Mouse (Mus musculus) layer of hippocampus, adult 2 months (tissue): ENCODE results near the gene Anapc5. TPM values are rescaled to one million over a fixed set of nuclear protein-coding genes. Genes with fewer than 3 reads are reported as not detected.

Source experiments
- DNase-seq, 2 experiments: peaks; one replicate each; pipeline ENCODE4 v3.0.0; 2022; ENCODE audit warnings: low spot score in 2 of 2
- H3K27ac ChIP-seq: fragments of 200-600 bp; 2 replicates; pipeline ENCODE4 v1.8.1; 2022
- H3K4me3 ChIP-seq: fragments of 200-600 bp; 2 replicates; pipeline ENCODE4 v1.8.1; 2022; ENCODE audit warnings: mild to moderate bottlenecking
- CTCF ChIP-seq: fragments of 200-600 bp; conservative IDR thresholded peaks from 2 replicates; pipeline ENCODE4 v1.8.1; 2022; ENCODE audit warnings: antibody characterized with exemption, mild to moderate bottlenecking, moderate library complexity
- total RNA-seq, 2 experiments: library from RNA; stranded (reverse); gene quantifications; 2 replicates each; pipeline ENCODE4 v1.2.3; 2021

The Anapc5 gene
- total RNA-seq, 2 experiments from 2014 or later, result 216 to 217 TPM

DNA sequence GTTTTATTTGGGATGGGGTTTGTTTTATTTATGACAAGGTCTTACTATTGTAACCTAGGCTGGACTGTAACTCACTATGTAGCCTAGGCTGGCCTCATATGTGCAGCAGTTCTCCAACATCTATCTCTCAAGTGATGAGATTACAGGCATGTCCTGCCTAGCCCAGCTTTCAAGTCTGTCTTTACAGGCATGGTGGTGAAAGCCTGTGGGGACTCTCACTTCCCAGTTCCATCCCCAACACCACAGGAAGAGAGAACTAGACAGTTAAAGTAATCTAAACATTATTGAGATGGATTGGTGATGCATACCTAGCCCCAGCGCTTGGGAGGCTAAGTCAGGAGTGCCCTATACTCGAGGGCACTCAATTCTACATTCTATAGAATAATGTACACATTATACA is 32.4 kb downstream of the Anapc5 start:
- TF ChIP-seq CTCF, result no peak
- no peak for DNase-seq
- Histone ChIP-seq H3K27ac (no peak overlapping the region), H3K4me3 (no peak overlapping the region)

DNA sequence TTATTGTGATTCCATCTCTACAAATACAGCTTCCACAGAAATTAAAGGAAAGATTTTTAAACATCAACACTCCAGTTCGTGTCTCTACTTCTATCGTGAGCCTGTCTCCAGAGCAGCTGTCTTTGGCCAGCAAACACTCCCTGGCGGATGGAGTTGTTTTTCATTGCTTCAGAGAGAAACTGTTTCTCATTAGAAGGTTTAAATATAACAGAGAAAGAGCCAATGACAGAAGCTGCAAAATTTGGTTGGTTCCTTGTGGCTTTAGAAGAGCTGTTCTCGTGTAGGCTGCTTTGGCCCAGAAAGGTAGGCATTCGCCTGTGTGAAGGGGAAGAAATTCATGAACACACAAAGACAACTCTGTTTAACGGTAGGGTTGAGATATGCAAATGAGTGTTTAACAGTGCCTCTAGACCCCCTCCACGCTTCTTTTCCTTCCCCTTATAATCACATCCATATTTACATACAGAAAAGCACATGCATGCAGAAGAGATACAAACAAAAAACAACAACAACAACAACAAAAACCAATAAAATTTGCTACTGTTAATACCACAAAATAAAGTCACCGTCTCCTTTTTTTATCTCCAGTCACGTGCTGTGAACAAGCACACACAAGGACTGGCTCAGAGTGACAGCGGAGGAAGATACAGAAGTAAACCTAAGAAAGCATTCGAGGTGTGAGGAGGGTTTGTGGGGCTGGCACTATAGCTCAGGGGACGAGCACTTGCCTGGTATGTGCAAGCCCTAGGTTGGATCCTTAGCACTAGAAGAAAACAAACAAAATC is 34.9 kb downstream of the Anapc5 start:
- Histone ChIP-seq H3K27ac (peak overlapping the region; percentile 85), H3K4me3 (no peak overlapping the region)
- peak; percentile 42 to 62 for DNase-seq
- no peak for TF ChIP-seq CTCF

DNA sequence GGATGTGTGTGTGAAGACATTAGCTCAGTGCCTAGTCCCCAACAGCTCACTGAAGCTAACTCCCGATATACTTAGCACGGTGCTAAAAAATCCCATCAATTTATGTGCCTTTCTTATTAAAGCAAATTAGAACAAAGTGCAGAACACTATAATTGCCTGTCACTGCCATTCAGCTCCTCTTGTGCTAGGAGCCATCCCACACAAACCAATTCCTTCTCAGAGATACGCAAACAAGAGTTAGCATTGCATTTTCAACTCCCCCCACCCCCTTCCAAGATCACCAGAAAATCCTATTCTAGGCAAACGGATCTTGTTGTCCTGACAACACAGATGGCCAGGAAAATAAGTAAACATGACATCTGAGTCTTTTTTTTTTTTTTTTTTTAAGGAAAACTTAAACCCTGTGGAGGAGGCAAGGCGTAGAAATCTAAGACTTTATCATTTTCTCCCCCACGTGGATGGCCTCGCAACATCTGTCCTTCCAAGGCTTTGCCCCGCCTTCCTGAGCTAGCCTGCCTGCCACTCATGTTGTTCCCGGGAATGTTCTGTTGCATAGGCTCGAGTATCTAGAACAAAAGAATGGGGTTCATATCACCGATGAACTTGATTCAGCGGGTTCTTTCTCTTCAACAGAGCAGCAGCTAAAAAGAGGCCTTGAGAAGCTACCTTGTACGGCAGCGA is 37.3 kb downstream of the Anapc5 start:
- peak; percentile 31 to 44 for DNase-seq
- peak overlapping the region; percentile 85 for H3K27ac ChIP-seq
- H3K4me3 ChIP-seq, result no peak overlapping the region; the same call in 1 of the 2 replicates
- TF ChIP-seq CTCF, result no peak

DNA sequence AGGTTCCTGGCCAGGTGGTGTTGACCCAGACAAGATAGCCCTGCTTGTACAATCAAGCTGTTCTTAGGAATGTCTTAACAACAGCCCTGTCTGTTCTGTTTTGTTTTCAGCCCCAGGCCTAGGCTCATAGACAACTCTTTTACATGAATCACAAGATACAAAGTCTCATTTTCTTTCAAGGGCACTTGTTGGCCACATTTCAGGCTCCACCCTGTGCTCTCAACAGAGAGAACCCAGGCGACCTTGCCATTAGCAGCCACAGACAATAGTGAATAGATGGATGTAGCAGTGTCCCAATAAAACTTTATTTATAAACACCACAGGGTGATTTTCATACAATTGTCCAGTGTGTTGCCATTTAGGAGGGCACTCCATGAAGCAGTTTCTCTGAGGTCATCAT is 39.1 kb downstream of the Anapc5 start:
- Histone ChIP-seq H3K4me3 (no peak overlapping the region), H3K27ac (no peak overlapping the region)
- DNase-seq, result no peak
- no peak for TF ChIP-seq CTCF

DNA sequence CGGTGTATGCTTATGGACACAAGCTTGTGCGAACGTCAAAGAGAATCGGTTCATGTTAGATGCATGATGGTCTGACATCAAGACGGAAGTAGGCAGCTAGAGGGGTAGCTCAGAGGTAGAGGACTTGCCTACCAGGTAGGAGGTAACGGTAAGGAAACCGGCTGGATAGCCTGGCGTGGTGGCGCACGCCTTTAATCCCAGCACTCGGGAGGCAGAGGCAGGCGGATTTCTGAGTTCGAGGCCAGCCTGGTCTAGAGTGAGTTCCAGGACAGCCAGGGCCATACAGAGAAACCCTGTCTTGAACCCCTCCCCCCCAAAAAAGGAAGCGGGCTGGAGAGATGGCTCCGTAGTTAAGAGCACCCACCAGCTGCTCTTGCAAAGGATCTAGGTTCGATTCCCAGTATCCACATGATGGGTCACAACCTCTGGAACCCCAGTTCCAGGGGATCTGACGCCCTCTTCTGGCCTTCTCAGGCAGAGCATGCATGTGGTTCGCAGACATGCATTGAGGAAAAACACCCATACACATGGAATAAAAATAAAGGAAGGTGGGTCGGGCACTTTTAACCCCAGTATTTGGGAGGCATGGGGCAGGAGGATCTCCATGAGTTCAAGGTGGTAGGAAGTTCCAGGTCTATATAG is 40.2 kb downstream of the Anapc5 start:
- Histone ChIP-seq H3K4me3 (no peak overlapping the region), H3K27ac (no peak overlapping the region)
- no peak for DNase-seq
- TF ChIP-seq CTCF, result peak; percentile 29

DNA sequence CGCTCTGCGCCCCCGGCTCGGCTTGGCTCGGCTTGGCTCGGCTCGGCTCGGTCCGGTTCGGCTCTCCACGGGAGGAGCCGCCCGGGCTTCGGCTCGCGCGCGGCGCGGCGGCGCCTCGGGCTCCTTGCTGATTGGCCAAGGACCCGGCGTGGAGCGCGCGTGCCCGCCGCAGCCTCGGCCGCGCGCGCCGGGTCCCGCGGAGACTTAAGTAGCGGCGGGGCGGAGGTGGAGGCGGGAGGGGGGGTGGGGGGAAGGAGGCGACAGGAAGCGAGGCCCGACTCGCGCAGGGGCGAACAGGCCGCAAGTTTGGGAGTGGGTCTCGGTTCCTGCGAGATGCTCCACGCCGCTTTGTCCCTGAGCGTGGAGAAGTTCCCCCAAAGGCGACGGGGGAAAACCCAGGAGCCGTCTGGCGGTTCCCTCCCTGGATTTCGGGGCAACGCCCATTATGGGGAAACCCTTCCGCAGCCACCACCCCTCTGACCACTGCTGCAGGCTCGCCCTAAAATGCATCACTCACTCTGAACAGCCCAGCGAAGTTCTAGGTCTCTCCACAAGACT is 41.8 kb downstream of the Anapc5 start, which contains the start of gene Camkk2:
Gene Camkk2, minus strand, starts transcription at position 133 of the 558 bp plus-strand sequence.
- peak; percentile 75 to 83 for DNase-seq
- Histone ChIP-seq H3K4me3 (peak within 1 kb of the TSS; percentile 88), H3K27ac (peak within 1 kb of the TSS; percentile 94)
- 0 out of 2 replicates have a peak, but pooled peaks have one; percentile 2 for TF ChIP-seq CTCF

DNA sequence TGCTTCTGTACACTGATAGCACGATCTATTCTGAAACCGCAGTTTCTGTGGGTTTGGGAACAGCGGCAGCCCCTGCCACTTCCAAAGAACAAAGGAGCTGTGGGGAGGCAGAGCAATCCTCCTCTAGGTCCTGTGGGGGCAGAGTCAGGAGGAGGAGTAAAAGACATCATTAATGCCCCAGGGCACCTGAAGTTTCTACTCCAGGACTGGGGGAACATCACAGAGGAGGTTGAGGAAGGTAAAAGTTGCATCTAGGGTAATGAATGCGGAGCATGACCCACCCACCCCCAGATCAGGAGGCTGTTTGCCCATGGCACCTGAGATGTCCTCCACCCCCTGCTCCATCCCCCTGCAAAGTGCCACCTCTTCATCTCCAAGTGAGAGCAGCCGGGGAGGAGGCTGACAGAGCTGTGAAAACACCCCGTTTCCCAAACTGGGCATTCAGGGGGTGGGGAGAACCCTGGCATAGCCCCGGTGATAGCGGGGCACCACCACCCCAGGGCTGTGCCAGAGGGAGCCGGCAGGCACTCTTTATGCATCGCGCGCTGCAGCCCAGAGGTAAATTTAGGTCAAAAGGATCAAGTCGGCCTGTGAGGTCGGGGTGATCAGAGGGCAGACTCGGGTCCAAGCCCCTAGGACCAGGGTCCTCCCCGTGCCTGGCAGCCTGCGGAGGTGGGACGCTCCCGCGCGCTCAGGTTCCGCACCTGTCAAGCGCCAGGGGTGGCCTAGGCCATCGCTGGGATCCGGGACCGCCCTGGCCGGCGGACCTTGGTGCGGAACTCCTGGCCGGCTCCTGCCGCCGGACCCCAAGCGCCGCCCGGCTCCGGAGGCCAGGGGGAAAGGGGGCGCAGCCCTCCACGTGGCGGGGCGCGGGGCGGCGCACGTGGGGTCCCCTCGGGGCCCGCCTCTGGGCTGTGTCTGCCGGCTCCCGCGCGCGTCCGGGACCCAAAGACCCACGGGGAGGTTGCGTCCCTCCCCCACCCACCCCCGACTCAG is 42.6 kb downstream of the Anapc5 start:
- H3K4me3 ChIP-seq, result peak overlapping the region; percentile 88
- H3K27ac ChIP-seq, result peak overlapping the region; percentile 94
- DNase-seq, result no peak
- no peak for TF ChIP-seq CTCF

DNA sequence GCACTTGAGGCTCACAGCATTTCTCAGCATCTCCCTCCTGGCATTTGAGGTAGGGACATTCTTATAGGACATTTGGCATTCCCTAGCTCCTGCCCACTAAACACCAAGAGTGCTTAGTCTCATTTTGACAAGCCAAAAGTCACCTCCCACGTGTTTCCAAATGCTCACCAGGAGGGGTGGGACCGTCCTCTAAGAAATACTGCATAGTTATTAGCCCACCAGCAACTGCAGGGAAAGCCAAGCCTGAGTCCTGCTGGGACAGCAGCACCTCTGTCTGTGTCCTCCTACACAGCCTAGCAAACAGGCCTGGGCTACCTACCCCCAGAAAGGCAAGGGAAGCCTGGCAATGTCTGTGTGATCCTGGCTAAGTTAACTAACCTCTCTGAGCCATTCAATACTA is 43.8 kb downstream of the Anapc5 start:
- no peak overlapping the region for H3K4me3 ChIP-seq
- TF ChIP-seq CTCF, result no peak
- 0 out of 2 replicates have a peak overlapping the region, but pooled peaks have one; percentile 94 for H3K27ac ChIP-seq
- DNase-seq, result no peak

DNA sequence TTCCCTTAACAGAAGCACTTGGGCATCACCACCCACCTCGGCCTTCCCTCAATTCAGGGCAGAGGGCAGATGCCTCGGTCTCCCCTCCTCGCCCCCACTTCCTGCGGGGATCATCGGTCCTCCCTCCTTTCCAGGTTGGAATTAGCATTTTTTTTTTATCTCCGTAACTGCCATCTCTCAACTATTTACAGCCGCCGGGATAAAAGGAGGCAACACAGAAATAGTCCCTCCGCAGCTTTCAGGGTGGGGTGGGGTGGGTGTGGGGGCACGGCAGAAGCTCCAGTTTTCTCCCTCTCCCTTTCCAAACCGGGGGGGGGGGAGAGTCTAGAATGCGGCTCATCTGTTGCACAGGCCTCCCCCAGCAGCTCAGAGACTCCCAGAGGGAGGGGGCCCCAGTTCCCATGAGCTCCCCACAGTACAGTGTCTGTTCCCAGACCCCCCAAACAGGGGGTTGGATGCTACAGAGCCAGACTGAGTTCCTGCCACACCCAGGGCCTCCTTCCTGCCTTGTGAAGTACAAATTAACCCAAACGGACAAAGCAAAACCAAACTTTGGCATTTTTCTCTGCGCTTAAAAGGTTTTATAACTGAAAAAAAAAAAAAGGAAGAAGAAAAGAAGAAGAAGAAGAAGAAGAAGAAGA is 45.4 kb downstream of the Anapc5 start:
- no peak for TF ChIP-seq CTCF
- Histone ChIP-seq H3K27ac (peak overlapping the region; percentile 72), H3K4me3 (peak overlapping the region; percentile 37)
- DNase-seq, result no peak

DNA sequence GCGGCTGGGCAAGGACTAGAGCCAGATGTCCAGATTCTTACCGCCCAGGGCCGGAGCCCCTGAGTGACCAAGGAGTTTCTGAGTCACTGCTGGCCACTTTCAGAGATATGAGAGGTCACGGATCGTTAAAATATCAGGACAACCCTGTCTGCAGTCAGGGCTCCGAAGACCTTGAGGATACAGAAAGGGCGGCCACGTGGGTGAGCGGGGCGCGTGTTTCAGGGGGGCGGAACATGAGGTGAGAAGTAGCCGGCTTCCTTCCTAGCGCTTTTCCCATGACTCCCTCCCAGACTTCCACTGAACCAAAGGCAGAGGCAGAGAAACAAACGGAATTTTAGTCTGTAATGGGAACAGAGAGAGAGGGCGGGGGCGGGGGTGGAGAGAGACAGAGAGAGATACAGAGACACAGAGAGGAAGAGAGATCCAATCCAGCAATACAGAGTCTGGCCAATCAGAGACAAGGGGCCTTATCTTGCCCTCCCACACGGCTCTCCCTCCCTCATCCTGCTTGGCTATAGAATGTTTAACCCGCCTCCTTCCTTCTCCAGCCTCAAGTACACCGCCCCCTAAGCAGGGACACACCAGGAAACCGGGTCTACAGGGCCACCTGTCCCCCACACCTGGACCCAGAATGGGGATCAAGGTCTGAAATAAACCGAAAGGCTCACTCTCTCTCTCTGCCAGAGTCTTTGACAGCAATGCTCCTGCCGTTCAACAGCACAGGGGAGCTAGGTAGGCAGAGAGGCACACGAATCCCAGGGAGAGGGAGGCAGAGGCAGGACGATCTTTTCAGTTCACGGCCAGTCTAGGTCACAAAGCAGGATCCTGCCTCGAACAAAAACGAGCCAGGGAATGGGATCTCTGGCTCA is 46.2 kb downstream of the Anapc5 start:
- DNase-seq, result peak in 1 of 2 experiments; percentile 34
- peak overlapping the region; percentile 72 for H3K27ac ChIP-seq
- TF ChIP-seq CTCF, result no peak
- peak overlapping the region; percentile 37 for H3K4me3 ChIP-seq
